Mouse (Mus musculus) 416B (cell line): ENCODE measurements around the gene Adap2.
"Not testable (repeated sequence)": the region's sequence is repeated elsewhere in the genome, so short reads cannot be mapped to it uniquely, and the experiment has no call there.

Experiments used
- DNase-seq: peaks from one replicate; pipeline ENCODE4 v3.0.0; 2011; ENCODE audit warnings: low read depth

Gene Adap2

DNA sequence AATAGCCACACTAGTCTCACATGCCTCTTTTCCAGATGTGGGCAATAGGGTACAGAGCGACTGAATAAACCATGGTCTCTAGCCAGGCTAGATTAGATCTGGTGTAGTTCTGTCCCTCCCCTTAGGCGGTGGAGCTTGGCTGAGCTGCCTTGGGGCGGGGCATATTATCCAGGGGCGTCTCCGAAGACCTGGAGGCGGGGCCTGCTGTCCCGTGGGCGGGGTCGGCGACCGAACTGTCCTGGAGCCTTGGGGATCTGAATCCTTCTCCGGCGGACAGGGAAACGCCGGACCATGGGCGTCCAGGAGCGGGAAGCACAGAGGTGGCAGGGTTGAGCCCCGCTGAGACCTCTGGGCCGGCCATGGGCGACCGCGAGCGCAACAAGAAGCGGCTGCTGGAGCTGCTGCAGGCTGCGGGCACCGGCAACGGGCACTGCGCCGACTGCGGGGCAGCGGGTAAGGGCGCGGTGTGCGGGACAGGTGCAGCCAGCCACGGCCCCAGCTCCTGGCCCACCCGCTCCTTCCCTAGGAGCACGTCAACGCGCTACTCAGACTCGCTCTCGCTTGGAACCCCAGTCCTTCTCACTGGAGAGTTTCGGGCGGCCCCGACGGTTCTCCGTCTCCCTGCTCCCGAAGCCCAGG lies at the start of gene Adap2:
Adap2 (plus strand) TSS at position 249 of the 639 bp plus-strand sequence.
- DNase-seq: no peak

GRCm38 (mm10) chr11:80104407-80104806 lies 49.5 kb upstream of the Adap2 start:
- no peak for DNase-seq

DNA sequence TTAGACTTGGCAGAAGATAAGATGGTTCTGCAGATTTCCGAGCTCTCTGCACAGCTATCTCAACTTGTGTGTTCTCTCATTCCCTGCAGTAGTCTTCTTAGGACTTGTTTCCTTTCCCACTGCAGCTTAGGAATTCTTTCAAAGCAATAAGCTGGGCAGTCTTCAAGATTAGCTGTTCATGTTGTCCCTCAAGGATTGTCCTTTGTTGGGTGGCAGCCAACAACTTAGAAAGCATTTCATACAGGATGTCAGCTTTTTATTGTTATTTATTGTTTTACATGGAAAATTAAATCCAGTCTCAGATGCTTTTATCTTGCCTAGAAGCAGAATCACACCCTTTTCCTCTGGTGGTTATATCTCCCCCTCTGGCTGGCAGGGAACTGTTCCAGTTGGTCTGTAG lies 37.5 kb upstream of the Adap2 start:
- no peak for DNase-seq

DNA sequence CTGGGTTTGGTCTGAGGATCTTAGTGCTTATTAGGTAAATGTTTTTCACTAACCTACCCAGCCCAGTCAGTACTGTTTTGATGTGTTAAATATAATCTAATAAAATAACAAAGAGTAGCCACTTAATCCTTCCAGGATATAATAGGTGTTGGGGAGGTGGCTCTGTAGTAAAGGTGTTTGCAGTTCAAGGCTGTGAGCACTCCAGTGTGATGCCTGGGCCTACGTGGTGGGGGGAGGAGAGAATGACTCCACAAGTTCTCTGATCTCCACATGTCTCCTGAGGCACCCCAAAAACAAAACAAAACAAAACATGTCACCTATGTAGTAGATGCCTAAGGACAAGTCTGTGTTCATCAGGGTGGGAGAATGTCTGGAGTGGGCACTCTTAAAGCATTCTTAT lies 21.9 kb upstream of the Adap2 start:
- DNase-seq: no peak

GRCm38 (mm10) chr11:80134744-80135143 lies 19.2 kb upstream of the Adap2 start:
- no peak for DNase-seq

- no peak for DNase-seq
Observed at GRCm38 (mm10) chr11:80135954-80136683, 17.8 kb upstream of the Adap2 start.

DNA sequence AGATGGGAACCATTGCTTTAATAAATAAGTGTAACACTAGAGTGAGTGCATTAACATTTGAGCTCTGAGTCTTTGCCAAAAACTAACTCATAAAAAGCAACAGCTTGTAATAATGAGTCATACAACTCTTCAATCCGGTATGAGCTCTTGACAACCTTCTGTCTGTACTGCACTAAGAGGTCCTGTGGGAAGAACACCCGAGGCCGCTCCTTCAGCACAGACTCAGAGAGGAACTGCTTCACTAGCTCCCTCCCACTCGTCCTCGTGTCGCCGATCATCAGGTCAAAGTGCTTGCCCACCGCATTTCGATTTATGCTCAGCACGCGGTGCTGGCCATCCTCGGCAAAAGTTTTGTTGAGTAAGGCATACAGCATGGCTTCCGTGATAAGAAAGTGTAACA lies 17.1 kb upstream of the Adap2 start:
- DNase-seq: peak; percentile 17

GRCm38 (mm10) chr11:80137773-80138172 lies 16.1 kb upstream of the Adap2 start:
- DNase-seq: no peak

DNA sequence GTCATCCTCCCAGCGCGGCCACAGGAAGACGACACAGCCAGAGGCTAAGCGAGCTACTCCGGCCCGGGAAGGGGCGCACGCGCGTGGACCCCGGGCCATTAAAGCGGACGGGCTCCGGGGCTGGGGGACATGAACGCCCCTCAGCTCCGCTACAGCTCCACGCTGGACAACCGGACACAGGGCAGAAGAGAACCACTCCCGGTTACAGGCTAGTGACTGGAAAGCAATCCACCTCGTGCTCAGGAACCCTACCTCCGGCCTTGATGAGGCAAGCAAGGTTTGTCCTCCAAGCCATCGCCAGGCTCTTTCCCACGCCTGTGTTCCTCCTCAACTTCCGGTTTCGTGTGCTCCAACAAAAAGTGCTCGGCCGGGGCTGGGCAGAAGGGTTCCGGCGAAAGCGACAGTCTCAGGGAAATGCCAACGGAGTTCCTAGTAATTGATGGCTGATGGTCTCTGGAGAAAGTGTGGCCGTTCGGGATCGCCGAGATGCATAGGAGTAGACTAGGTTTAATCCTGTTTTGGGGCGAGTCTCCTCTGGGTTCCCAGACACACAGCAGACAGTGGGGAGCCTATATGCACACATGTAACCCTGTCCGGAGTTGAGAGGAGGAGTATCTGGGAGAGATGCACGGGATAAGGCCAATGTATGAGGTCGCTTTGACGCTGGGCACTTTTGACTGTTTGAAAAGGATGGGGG lies 11.9 kb upstream of the Adap2 start, which contains the start of gene Tefm:
Tefm (minus strand) TSS at position 351 of the 697 bp plus-strand sequence.
- peak; percentile 93 for DNase-seq

- no peak for DNase-seq
Observed at GRCm38 (mm10) chr11:80142872-80143271, 11.0 kb upstream of the Adap2 start.

DNA sequence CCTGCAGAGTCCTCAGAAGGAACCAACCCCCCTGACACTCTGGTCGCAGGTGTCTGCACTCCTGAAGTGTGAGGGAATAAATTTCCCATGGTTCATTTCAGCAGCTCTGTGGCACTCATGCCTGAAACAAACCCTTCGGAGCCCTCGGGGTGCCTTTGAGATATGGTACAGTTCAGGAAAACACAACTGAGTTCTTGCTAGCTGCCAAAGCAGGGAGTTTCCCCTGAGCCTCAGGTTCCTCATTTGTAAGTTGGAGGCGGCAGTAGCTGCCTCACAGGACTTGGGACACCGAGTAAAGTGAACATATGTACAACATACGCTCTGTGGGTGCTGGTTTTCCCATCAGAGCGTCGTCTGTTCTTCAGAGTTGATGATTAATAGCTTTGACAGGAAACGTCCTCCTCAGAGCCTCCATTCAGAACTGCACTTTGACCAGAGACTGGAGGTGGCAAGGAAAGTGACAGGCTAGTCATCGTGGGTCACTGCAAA lies 8.1 kb upstream of the Adap2 start:
- peak; percentile 77 for DNase-seq

DNA sequence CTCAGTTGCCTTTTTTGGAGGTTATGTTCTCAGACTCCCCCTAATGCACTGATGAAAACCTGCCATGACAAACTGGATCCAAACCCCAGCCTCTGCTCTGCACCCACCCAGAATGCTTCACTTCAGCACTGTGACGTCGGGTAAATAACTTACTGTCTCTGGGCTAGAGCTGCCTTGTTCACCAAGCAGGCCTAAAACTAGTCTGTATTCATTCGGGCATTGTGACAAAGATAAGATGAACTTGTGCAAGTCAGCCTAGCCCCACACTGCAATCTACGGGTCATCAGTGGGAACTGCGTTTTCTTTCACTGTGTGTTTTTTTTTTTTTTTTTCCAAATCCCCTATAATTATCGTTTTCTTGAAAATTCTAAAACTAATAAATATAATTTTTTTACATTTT lies 6.2 kb upstream of the Adap2 start:
- DNase-seq: peak; percentile 68

- no peak for DNase-seq
Observed at GRCm38 (mm10) chr11:80148313-80148712, 5.6 kb upstream of the Adap2 start.

DNA sequence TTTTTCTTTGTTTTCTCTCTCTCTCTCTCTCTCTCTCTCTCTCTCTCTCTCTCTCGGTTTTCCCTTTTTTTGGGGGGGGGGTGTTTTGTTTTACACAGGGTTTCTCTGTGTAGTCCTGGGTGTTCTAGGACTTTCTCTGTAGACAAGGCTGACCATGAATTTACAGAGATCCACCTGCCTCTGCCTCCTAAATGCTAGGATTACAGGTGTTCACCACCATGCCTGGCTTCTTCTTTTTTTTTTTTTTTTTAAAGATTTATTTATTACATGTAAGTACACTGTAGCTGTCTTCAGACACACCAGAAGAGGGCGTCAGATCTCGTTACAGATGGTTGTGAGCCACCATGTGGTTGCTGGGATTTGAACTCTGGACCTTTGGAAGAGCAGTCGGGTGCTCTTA lies 4.9 kb upstream of the Adap2 start:
- DNase-seq: not testable (repeated sequence)

- DNase-seq: no peak
Observed at GRCm38 (mm10) chr11:80149412-80150023, 4.4 kb upstream of the Adap2 start.

GRCm38 (mm10) chr11:80150566-80150965 lies 3.3 kb upstream of the Adap2 start:
- DNase-seq: peak; percentile 34

- DNase-seq: peak; percentile 61
Observed at GRCm38 (mm10) chr11:80151541-80151940, 2.4 kb upstream of the Adap2 start.

DNA sequence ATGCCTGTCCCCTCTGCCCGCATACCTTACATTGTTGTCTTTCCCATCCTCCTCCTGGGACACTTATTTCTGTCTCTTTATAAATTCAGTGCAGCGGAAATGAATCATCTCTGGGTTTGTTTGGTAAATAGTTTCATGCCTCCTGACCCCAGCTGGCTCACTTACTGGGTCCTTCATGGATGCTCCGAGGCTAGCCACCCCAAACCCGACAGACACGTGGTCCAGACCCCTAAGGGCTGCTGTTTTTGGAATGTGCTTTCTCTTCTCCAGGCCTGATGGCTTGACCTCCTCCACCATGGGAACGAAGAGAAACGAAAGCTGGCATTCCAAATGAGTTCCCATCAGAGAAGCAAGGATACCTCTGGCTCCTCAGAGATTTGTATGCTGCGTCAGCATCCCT lies 1.5 kb upstream of the Adap2 start:
- DNase-seq: no peak

- DNase-seq: no peak
Observed at GRCm38 (mm10) chr11:80154501-80154900, 596 bp downstream of the Adap2 start.

- no peak for DNase-seq
Observed at GRCm38 (mm10) chr11:80155541-80155940, 1.6 kb downstream of the Adap2 start.

DNA sequence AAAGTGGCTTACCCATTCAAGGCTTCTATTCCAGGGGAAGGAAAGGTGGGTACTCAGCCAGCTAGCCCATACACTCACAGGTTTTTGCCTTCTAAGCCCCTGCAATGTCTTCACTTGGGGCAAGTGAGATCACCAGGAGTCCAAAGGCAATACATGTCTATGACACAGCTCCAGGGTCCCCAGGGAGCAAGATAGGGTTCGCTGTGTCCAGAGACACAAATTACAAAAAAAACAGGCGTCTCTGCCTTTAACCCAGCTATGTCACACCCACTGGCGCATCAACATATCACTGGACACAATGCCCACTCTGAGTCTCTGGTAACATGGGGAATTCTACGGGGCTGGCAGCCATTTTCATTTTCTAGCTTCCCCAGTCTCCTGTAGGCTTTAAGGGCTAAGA lies 2.1 kb downstream of the Adap2 start:
- DNase-seq: no peak

- DNase-seq: peak; percentile 44
Observed at GRCm38 (mm10) chr11:80156841-80157240, 2.9 kb downstream of the Adap2 start.
